Mouse (Mus musculus): ENCODE data around the gene Rarg.
A peak's percentile ranks its signal among the peaks of the same experiment; 100 is the strongest.

Gene Rarg

GRCm38 (mm10) chr15:102257202-102258075 is at the start of gene Rarg:
Rarg (minus strand) TSS chr15:102257517.
- peak; percentile 70 for DNase-seq

- no peak for DNase-seq
Measured at GRCm38 (mm10) chr15:102302542-102302941, 45.2 kb upstream of the Rarg start.

GRCm38 (mm10) chr15:102296368-102297006 is 39.2 kb upstream of the Rarg start:
- no peak for DNase-seq

GRCm38 (mm10) chr15:102295633-102296367 is 38.5 kb upstream of the Rarg start, which contains the start of gene Espl1:
Espl1 (plus strand) TSS chr15:102296266.
- peak; percentile 96 for DNase-seq

GRCm38 (mm10) chr15:102287395-102287794 is 30.1 kb upstream of the Rarg start:
- no peak for DNase-seq

GRCm38 (mm10) chr15:102283648-102284047 is 26.3 kb upstream of the Rarg start:
- no peak for DNase-seq

- no peak for DNase-seq
Measured at GRCm38 (mm10) chr15:102282463-102283292, 25.4 kb upstream of the Rarg start.

- no peak for DNase-seq
Measured at GRCm38 (mm10) chr15:102280623-102281022, 23.3 kb upstream of the Rarg start.

- DNase-seq: no peak
Measured at GRCm38 (mm10) chr15:102279783-102280520, 22.6 kb upstream of the Rarg start.

GRCm38 (mm10) chr15:102279092-102279782 is 21.9 kb upstream of the Rarg start, which contains the start of gene Mfsd5:
Mfsd5 (plus strand) TSS chr15:102279454.
- DNase-seq: peak; percentile 91

- DNase-seq: no peak
Measured at GRCm38 (mm10) chr15:102278726-102279091, 21.4 kb upstream of the Rarg start.

GRCm38 (mm10) chr15:102273982-102274716 is 16.8 kb upstream of the Rarg start:
- no peak for DNase-seq

GRCm38 (mm10) chr15:102271441-102271840 is 14.1 kb upstream of the Rarg start:
- no peak for DNase-seq

GRCm38 (mm10) chr15:102270274-102270960 is 13.1 kb upstream of the Rarg start, which contains the start of gene Gm9918:
Gm9918 (plus strand) TSS chr15:102270563.
- no peak for DNase-seq

- DNase-seq: no peak
Measured at GRCm38 (mm10) chr15:102265548-102265947, 8.2 kb upstream of the Rarg start.

GRCm38 (mm10) chr15:102263037-102263436 is 5.7 kb upstream of the Rarg start:
- DNase-seq: no peak

- DNase-seq: no peak
Measured at GRCm38 (mm10) chr15:102262582-102262981, 5.3 kb upstream of the Rarg start.

GRCm38 (mm10) chr15:102258581-102259253 is 1.4 kb upstream of the Rarg start:
- no peak for DNase-seq

GRCm38 (mm10) chr15:102258076-102258470 is 756 bp upstream of the Rarg start:
- DNase-seq: peak; percentile 51

Measured in kidney, adult 18-20 months (tissue).